Mouse (Mus musculus): ENCODE data around the gene Tmem252. TPM values are rescaled to one million over a fixed set of nuclear protein-coding genes. Genes with fewer than 3 reads are reported as not detected.
"Not testable (repeated sequence)": the region's sequence is repeated elsewhere in the genome, so short reads cannot be mapped to it uniquely, and the experiment has no call there.

Tmem252 gene
- total RNA-seq, 1 experiment from 2014 or later, result not detected

GRCm38 (mm10) chr19:24672366-24672960 is 1.3 kb upstream of the Tmem252 start:
- no peak for ATAC-seq (replicated peaks; ENCODE audit: insufficient number of reproducible peaks, low FRiP score, low TSS enrichment, poor library complexity, severe bottlenecking)

- no peak for ATAC-seq (replicated peaks; ENCODE audit: insufficient number of reproducible peaks, low FRiP score, low TSS enrichment, poor library complexity, severe bottlenecking)
These were observed 477 bp upstream of the Tmem252 start for GRCm38 (mm10) chr19:24673331-24673730.

- ATAC-seq (replicated peaks; ENCODE audit: insufficient number of reproducible peaks, low FRiP score, low TSS enrichment, poor library complexity, severe bottlenecking), result no peak
These were observed 2.6 kb downstream of the Tmem252 start for GRCm38 (mm10) chr19:24676429-24676828.

- ATAC-seq (replicated peaks; ENCODE audit: insufficient number of reproducible peaks, low FRiP score, low TSS enrichment, poor library complexity, severe bottlenecking), result no peak
These were observed 3.6 kb downstream of the Tmem252 start for GRCm38 (mm10) chr19:24677242-24677984.

GRCm38 (mm10) chr19:24683016-24683720 is 9.4 kb downstream of the Tmem252 start:
- no peak for ATAC-seq (replicated peaks; ENCODE audit: insufficient number of reproducible peaks, low FRiP score, low TSS enrichment, poor library complexity, severe bottlenecking)

- ATAC-seq (replicated peaks; ENCODE audit: insufficient number of reproducible peaks, low FRiP score, low TSS enrichment, poor library complexity, severe bottlenecking), result no peak
These were observed 12.6 kb downstream of the Tmem252 start for GRCm38 (mm10) chr19:24686411-24686810.

GRCm38 (mm10) chr19:24688327-24688726 is 14.5 kb downstream of the Tmem252 start:
- ATAC-seq (replicated peaks; ENCODE audit: insufficient number of reproducible peaks, low FRiP score, low TSS enrichment, poor library complexity, severe bottlenecking), result no peak

- no peak for ATAC-seq (replicated peaks; ENCODE audit: insufficient number of reproducible peaks, low FRiP score, low TSS enrichment, poor library complexity, severe bottlenecking)
These were observed 15.7 kb downstream of the Tmem252 start for GRCm38 (mm10) chr19:24689531-24689930.

GRCm38 (mm10) chr19:24692691-24693090 is 18.9 kb downstream of the Tmem252 start:
- ATAC-seq (replicated peaks; ENCODE audit: insufficient number of reproducible peaks, low FRiP score, low TSS enrichment, poor library complexity, severe bottlenecking), result no peak

- no peak for ATAC-seq (replicated peaks; ENCODE audit: insufficient number of reproducible peaks, low FRiP score, low TSS enrichment, poor library complexity, severe bottlenecking)
These were observed 24.1 kb downstream of the Tmem252 start for GRCm38 (mm10) chr19:24697946-24698345.

- no peak for ATAC-seq (replicated peaks; ENCODE audit: insufficient number of reproducible peaks, low FRiP score, low TSS enrichment, poor library complexity, severe bottlenecking)
These were observed 24.8 kb downstream of the Tmem252 start for GRCm38 (mm10) chr19:24698651-24699050.

GRCm38 (mm10) chr19:24699196-24699595 is 25.4 kb downstream of the Tmem252 start:
- ATAC-seq (replicated peaks; ENCODE audit: insufficient number of reproducible peaks, low FRiP score, low TSS enrichment, poor library complexity, severe bottlenecking), result no peak

GRCm38 (mm10) chr19:24699910-24700309 is 26.1 kb downstream of the Tmem252 start:
- ATAC-seq (replicated peaks; ENCODE audit: insufficient number of reproducible peaks, low FRiP score, low TSS enrichment, poor library complexity, severe bottlenecking), result no peak

- ATAC-seq (replicated peaks; ENCODE audit: insufficient number of reproducible peaks, low FRiP score, low TSS enrichment, poor library complexity, severe bottlenecking), result no peak
These were observed 26.9 kb downstream of the Tmem252 start for GRCm38 (mm10) chr19:24700664-24701063.

- no peak for ATAC-seq (replicated peaks; ENCODE audit: insufficient number of reproducible peaks, low FRiP score, low TSS enrichment, poor library complexity, severe bottlenecking)
These were observed 27.9 kb downstream of the Tmem252 start for GRCm38 (mm10) chr19:24701716-24702115.

- ATAC-seq (replicated peaks; ENCODE audit: insufficient number of reproducible peaks, low FRiP score, low TSS enrichment, poor library complexity, severe bottlenecking), result not testable (repeated sequence)
These were observed 29.4 kb downstream of the Tmem252 start for GRCm38 (mm10) chr19:24703168-24703567.

- no peak for ATAC-seq (replicated peaks; ENCODE audit: insufficient number of reproducible peaks, low FRiP score, low TSS enrichment, poor library complexity, severe bottlenecking)
These were observed 29.9 kb downstream of the Tmem252 start for GRCm38 (mm10) chr19:24703680-24704079.

- ATAC-seq (replicated peaks; ENCODE audit: insufficient number of reproducible peaks, low FRiP score, low TSS enrichment, poor library complexity, severe bottlenecking), result no peak
These were observed 30.5 kb downstream of the Tmem252 start for GRCm38 (mm10) chr19:24704326-24704725.

GRCm38 (mm10) chr19:24705395-24705794 is 31.6 kb downstream of the Tmem252 start:
- ATAC-seq (replicated peaks; ENCODE audit: insufficient number of reproducible peaks, low FRiP score, low TSS enrichment, poor library complexity, severe bottlenecking), result no peak
